Mouse (Mus musculus) bone marrow macrophage, adult 2 months (primary cell): ENCODE results near the gene Mob3c.

Source experiments
- CTCF ChIP-seq: IDR thresholded peaks from 2 replicates; pipeline ENCODE4 v1.5.1; 2012; ENCODE audit warnings: low read depth, mild to moderate bottlenecking, low read length, moderate library complexity
- POLR2A ChIP-seq: IDR thresholded peaks from 2 replicates; pipeline ENCODE4 v1.6.1; 2012; ENCODE audit warnings: mild to moderate bottlenecking, low read depth, low read length, borderline replicate concordance

DNA sequence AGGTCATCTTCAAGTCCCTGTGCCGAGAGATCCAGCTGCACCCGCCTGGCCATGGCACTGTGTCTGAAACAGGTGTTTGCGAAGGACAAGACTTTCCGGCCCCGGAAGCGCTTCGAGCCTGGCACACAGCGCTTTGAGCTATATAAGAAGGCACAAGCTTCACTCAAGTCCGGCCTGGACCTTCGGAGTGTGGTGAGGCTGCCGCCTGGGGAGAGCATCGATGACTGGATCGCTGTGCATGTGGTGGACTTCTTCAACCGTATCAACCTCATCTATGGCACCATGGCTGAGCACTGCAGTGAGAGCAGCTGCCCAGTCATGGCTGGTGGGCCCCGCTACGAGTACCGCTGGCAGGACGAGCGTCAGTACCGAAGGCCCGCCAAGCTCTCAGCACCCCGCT, 3.3 kb downstream of the Mob3c start:
- TF ChIP-seq CTCF (no peak), POLR2A (no peak)
